Mouse (Mus musculus) liver, embryonic 11.5 days (tissue): ENCODE measurements around the gene Runx1. TPM values are rescaled to one million over a fixed set of nuclear protein-coding genes. Genes with fewer than 3 reads are reported as not detected.

Experiments used
- ATAC-seq: fragments of 200-750 bp; cut with Nextera tagmentation; replicated peaks from 2 replicates; pipeline ENCODE4 v1.8.0; 2017; ENCODE audit warnings: moderate number of reproducible peaks, mild to moderate bottlenecking, moderate TSS enrichment, moderate library complexity; ENCODE audit not compliant: low FRiP score
- DNase-seq: peaks from one replicate; pipeline ENCODE4 v3.0.0-alpha.2; 2017; ENCODE audit warnings: low spot score
- H3K27ac ChIP-seq: fragments of 300-500 bp; sonication (generic); 2 replicates; pipeline ENCODE4 v1.5.1; 2014; ENCODE audit warnings: mild to moderate bottlenecking, low read depth, low read length, control low read depth
- H3K27me3 ChIP-seq: fragments of 300-500 bp; sonication (generic); replicated peaks from 2 replicates; pipeline ENCODE4 v1.6.1; 2014; ENCODE audit warnings: low read length, mixed read lengths; ENCODE audit not compliant: control insufficient read depth, insufficient read depth
- H3K36me3 ChIP-seq: fragments of 300-500 bp; sonication (generic); 2 replicates; pipeline ENCODE4 v1.6.1; 2014; ENCODE audit warnings: mild to moderate bottlenecking, low read length, moderate library complexity, mixed read lengths; ENCODE audit not compliant: control insufficient read depth, insufficient read depth
- H3K4me1 ChIP-seq: fragments of 300-500 bp; sonication (generic); replicated peaks from 2 replicates; pipeline ENCODE4 v1.6.1; 2014; ENCODE audit warnings: low read length, mixed read lengths; ENCODE audit not compliant: control insufficient read depth, insufficient read depth
- H3K4me2 ChIP-seq: fragments of 300-500 bp; sonication (generic); 2 replicates; pipeline ENCODE4 v1.6.1; 2014; ENCODE audit warnings: mild to moderate bottlenecking, control low read depth, moderate library complexity
- H3K4me3 ChIP-seq: fragments of 300-500 bp; sonication (generic); 2 replicates; pipeline ENCODE4 v1.5.1; 2014; ENCODE audit warnings: low read depth, low read length, control low read depth
- H3K9ac ChIP-seq: fragments of 300-500 bp; sonication (generic); 2 replicates; pipeline ENCODE4 v1.6.1; 2014; ENCODE audit warnings: low read depth, low read length, control low read depth
- H3K9me3 ChIP-seq: fragments of 300-500 bp; sonication (generic); 2 replicates; pipeline ENCODE4 v1.6.1; 2016; ENCODE audit warnings: low read length, inconsistent platforms, mixed read lengths; ENCODE audit not compliant: control insufficient read depth
- WGBS: fragments of 180-500 bp; shearing (Covaris S2); extraction: QIAGEN DNeasy Blood & Tissue Kit; methylation state at CpG from one replicate; pipeline ENCODE4 v1.1.7; 2014; 5-methylcytosine and 5-hydroxymethylcytosine counted together
- polyA plus RNA-seq: library from polyadenylated mRNA; unstranded; fragments of >200 nt; fragmentation: Nextera tagmentation; extraction: Ambion mirVana; gene quantifications from 2 replicates; pipeline ENCODE4 v1.2.1, GENCODE M21; 2014

Gene Runx1
- polyA plus RNA-seq, 1 experiment from 2014 or later: 23.4 TPM

- H3K36me3 ChIP-seq: no peaks in the 10 kb centered on the region
- WGBS: 3% methylated on average over 27 of the region's 27 CpGs
- H3K4me1 ChIP-seq: peaks cover 33% of the 10 kb centered on the region
- peak; percentile 49 for DNase-seq
- H3K4me2 ChIP-seq: peak overlapping the region; percentile 100
- H3K9me3 ChIP-seq: no peaks in the 10 kb centered on the region
- peaks cover 25% of the 10 kb centered on the region for H3K27me3 ChIP-seq
- peak overlapping the region; percentile 48 for H3K9ac ChIP-seq
- H3K4me3 ChIP-seq: peak overlapping the region; percentile 75
- no peak overlapping the region for H3K27ac ChIP-seq
- no peak for ATAC-seq
Observed at GRCm38 (mm10) chr16:92699531-92700397, 126.2 kb downstream of the Runx1 start.

GRCm38 (mm10) chr16:92698612-92698998 lies 127.3 kb downstream of the Runx1 start:
- peak; percentile 77 for ATAC-seq
- Histone ChIP-seq H3K9me3 (no peaks in the 10 kb centered on the region), H3K9ac (peak overlapping the region; percentile 85), H3K4me2 (peak overlapping the region; percentile 100), H3K27ac (peak overlapping the region; percentile 94), H3K27me3 (peaks cover 25% of the 10 kb centered on the region), H3K36me3 (no peaks in the 10 kb centered on the region), H3K4me3 (peak overlapping the region; percentile 75), H3K4me1 (peaks cover 36% of the 10 kb centered on the region)
- DNase-seq: peak; percentile 90
- WGBS: under 1% methylated on average over 26 of the region's 26 CpGs

DNA sequence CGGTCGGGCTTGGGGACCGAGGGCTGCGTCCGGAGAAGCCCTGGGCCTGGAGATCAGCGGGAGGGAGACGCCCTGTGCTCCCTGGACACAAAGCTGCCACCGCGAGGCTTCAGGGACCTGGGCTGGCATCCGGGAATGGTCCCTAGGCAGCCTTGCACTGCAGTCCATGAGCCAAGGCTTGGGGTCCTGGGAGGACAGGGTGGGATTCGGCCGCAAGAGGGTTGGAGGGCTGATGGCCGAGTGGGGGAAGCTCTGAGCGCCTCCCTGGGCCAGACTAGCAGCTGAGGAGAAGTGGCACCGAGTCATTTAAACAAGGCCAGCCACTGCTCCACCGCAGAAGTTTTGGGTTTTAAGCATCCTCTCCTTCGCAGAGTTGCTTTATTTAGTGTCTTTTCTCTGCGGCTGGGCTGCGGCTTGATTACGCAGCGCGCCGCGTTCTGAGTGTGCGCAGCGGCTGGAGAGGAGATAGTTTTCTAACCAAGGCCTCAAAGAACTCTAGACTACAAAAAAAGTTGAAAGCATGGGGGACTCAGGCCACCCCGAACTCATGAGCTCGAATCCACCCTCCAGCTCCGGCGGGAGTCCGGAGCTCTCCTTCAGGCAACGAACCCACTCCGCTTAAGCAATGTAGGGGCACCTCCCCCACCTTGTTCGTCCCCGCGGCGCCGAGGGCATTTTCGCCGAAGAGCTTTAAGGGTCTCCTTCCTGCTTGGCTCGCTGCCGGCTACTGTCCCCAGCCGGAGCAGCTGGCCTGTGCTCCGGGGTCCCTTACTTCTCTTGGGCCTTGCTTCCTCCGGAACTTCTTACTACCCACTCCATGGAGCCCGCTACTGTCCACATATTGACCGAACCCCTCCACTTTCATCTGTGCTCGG lies 128.0 kb downstream of the Runx1 start:
- peak overlapping the region; percentile 85 for H3K9ac ChIP-seq
- peak overlapping the region; percentile 100 for H3K4me2 ChIP-seq
- peak overlapping the region; percentile 94 for H3K27ac ChIP-seq
- WGBS: under 1% methylated on average over 48 of the region's 48 CpGs
- H3K9me3 ChIP-seq: no peaks in the 10 kb centered on the region
- H3K4me3 ChIP-seq: peak overlapping the region; percentile 75
- ATAC-seq (peak; percentile 18), DNase-seq (peak; percentile 76)
- H3K4me1 ChIP-seq: peaks cover 36% of the 10 kb centered on the region
- H3K27me3 ChIP-seq: peaks cover 25% of the 10 kb centered on the region
- H3K36me3 ChIP-seq: no peaks in the 10 kb centered on the region

- ATAC-seq (peak; percentile 91), DNase-seq (peak; percentile 83)
- peaks cover 36% of the 10 kb centered on the region for H3K4me1 ChIP-seq
- peak overlapping the region; percentile 75 for H3K4me3 ChIP-seq
- H3K27me3 ChIP-seq: peaks cover 28% of the 10 kb centered on the region
- under 1% methylated on average over 51 of the region's 53 CpGs for WGBS
- peak overlapping the region; percentile 94 for H3K27ac ChIP-seq
- no peaks in the 10 kb centered on the region for H3K9me3 ChIP-seq
- H3K36me3 ChIP-seq: no peaks in the 10 kb centered on the region
- H3K4me2 ChIP-seq: peak overlapping the region; percentile 100
- H3K9ac ChIP-seq: peak overlapping the region; percentile 85
Observed at GRCm38 (mm10) chr16:92697227-92697736, 128.7 kb downstream of the Runx1 start.

DNA sequence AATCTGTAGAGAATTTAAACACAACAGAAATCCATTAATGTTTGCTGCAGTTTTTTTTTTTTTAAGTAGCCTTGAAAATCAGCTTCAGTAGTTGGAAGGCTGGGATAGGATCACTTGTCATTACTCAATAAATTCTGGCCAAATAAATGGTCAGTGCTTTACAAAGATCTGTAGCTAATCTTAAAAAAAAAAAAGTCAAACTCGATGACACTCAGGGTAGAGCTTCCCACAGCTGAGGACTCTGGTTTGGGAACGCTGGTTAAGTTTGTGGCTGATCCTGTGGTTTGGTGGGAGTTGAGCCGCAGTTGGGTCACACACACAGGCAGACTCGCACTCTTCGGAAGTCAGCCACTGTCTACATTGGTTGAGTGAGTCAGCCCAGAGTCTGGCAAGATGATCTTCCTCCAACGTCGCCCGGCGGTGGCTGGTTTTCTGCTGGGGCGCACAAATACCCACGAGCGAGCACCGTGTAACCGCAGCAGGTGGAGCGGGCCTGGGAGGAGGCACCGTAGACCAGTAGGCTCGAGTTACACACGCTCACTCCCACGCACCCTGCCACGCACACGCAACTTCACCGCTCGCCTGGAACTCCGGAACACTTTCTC lies 129.4 kb downstream of the Runx1 start:
- no peaks in the 10 kb centered on the region for H3K36me3 ChIP-seq
- H3K27me3 ChIP-seq: peaks cover 26% of the 10 kb centered on the region
- ATAC-seq (peak; percentile 7; the same call in 1 of the 2 replicates), DNase-seq (peak; percentile 62)
- H3K4me1 ChIP-seq: peaks cover 37% of the 10 kb centered on the region
- peak overlapping the region; percentile 100 for H3K4me2 ChIP-seq
- under 1% methylated on average over 24 of the region's 24 CpGs for whole genome bisulfite sequencing
- no peaks in the 10 kb centered on the region for H3K9me3 ChIP-seq
- H3K9ac ChIP-seq: peak overlapping the region; percentile 85
- peak overlapping the region; percentile 80 for H3K27ac ChIP-seq
- peak overlapping the region; percentile 75 for H3K4me3 ChIP-seq

DNA sequence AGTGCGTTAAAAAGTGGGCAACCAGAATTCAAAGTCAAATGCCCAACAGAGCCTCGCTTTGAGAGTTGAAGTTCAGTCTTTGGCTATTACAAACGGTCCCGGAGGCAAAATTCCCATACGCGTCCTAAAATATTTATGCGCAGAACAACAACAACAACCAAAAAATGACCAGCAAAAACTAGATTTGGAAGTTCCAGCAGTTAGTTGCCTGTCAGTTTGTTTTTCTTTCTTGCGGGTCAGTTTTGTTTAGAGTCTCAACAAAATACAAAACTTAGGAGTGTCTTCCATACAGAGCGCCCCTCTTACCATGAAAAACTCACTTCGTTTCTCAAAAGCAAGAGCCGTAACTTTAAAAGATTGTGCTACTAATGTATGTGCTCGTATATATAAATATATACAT lies 130.0 kb downstream of the Runx1 start:
- no peaks in the 10 kb centered on the region for H3K36me3 ChIP-seq
- peak overlapping the region; percentile 75 for H3K9ac ChIP-seq
- H3K4me1 ChIP-seq: peaks cover 40% of the 10 kb centered on the region
- peak overlapping the region; percentile 100 for H3K4me2 ChIP-seq
- ATAC-seq: no peak
- no peak for DNase-seq
- no peaks in the 10 kb centered on the region for H3K9me3 ChIP-seq
- peak overlapping the region; percentile 75 for H3K4me3 ChIP-seq
- WGBS: 6% methylated on average over 12 of the region's 12 CpGs
- H3K27me3 ChIP-seq: peaks cover 26% of the 10 kb centered on the region
- no peak overlapping the region for H3K27ac ChIP-seq

DNA sequence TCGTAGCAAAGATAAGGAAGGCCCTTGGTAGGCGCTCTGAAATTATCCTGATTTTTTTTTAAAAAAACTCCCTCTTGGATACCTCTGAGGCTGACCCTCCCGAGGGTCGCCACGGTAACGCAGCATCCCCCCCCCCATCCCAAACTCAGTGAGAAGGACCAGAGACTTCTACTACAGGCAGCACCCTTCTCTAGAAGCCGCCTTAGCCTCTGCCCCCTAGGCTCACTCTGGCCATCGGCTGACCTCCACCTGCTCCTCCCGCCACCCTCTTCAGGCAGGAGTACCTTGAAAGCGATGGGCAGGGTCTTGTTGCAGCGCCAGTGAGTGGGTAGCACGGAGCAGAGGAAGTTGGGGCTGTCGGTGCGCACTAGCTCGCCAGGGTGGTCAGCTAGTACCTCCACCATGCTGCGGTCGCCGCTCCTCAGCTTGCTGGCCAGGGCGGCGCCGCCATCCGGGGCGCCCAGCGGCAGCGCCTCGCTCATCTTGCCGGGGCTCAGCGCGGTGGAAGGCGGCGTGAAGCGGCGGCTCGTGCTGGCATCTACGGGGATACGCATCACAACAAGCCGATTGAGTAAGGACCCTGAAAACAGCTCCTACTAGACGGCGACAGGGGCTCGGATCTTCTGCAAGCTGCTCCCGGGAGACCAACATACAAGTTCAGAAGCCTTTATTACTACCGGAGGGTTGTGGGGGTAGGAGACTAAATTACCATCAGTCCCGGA lies 130.6 kb downstream of the Runx1 start:
- ATAC-seq (no peak), DNase-seq (peak; percentile 63)
- WGBS: under 1% methylated on average over 43 of the region's 43 CpGs
- no peak overlapping the region; the same call in 1 of the 2 replicates for H3K27ac ChIP-seq
- no peaks in the 10 kb centered on the region for H3K9me3 ChIP-seq
- peaks cover 36% of the 10 kb centered on the region for H3K4me1 ChIP-seq
- peak overlapping the region; percentile 100 for H3K4me2 ChIP-seq
- peaks cover 20% of the 10 kb centered on the region for H3K27me3 ChIP-seq
- H3K9ac ChIP-seq: peak overlapping the region; percentile 75
- H3K4me3 ChIP-seq: peak overlapping the region; percentile 75
- no peaks in the 10 kb centered on the region for H3K36me3 ChIP-seq
